In the genomic region with DNA sequence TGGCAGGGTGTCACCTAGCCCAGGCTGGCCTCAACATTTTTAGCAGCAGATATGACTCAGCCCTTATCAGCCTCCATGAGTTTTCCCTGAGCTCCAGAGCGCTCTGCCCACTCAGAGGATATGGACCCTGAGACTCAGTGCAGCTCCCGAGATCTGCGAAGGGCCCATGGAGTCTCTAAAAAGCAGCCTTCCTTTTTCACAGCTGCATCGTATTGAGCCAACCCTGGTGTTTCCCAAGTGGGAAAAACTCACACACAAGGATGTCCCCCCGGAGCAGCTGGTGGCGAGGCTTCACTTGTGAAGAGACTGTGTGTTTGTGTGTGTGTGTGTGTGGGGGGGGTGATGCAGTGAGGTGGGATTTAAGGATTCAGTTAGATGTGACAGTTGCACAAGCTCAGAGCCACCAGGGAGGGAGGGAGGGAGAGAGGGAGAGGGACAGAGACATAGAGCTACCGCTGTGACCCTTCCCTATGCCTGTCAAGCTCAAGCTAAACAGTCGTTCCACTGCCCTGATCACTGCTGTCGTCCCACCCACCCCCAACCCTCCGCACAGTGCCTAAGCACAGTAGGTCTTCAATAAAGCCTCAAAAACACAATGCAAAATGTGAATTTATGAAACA, we compare ENCODE assay signal across 13 mouse cellular contexts. TPM values are rescaled to one million over a fixed set of nuclear protein-coding genes. Genes with fewer than 3 reads are reported as not detected.
DNase-seq lines count a peak whose midpoint lies in the region; ATAC-seq and TF ChIP-seq lines count a peak whose summit lies in the region.
"Had no signal": no experiment of that assay in that cellular context is flagged by ENCODE, and none has a peak within 500 bp of the region (broad histone marks: within the 10 kb centered on the region; RNA-seq: fewer than 3 reads in every experiment).

No protein-coding gene starts in this region.

- H3K27me3 ChIP-seq in kidney, embryonic 14.5 days (ENCODE audit: control insufficient read depth, insufficient read depth, low read length): peaks cover 43% of the 10 kb centered on the region
- peaks cover 5% of the 10 kb centered on the region; the same call in 1 of the 2 replicates for H3K27me3 ChIP-seq in testis, adult 2 months (ENCODE audit: control insufficient read depth, insufficient read depth, low read length)
- H3K27me3 ChIP-seq in hindbrain, embryonic 16.5 days (replicated peaks; ENCODE audit: control insufficient read depth, insufficient read depth, low read length): peaks cover 24% of the 10 kb centered on the region

- H3K9me3 ChIP-seq in kidney, embryonic 14.5 days (ENCODE audit: control insufficient read depth, low read length): peaks cover 3% of the 10 kb centered on the region
- H3K9me3 ChIP-seq in hindbrain, embryonic 16.5 days (ENCODE audit: control insufficient read depth, low read length): no peaks in the 10 kb centered on the region; the same call in 1 of the 2 replicates

- WGBS in kidney, embryonic 14.5 days: 33% methylated on average over 10 of the region's 10 CpGs
- WGBS in hindbrain, embryonic 16.5 days: 31% methylated on average over 10 of the region's 10 CpGs

- peaks cover 13% of the 10 kb centered on the region; the same call in 1 of the 2 replicates for H3K4me1 ChIP-seq in kidney, embryonic 14.5 days (ENCODE audit: control insufficient read depth, insufficient read depth, low read length)
- H3K4me1 ChIP-seq in testis, adult 2 months (ENCODE audit: control insufficient read depth, insufficient read depth, low read length): peaks cover 27% of the 10 kb centered on the region
- H3K4me1 ChIP-seq in hindbrain, embryonic 16.5 days (ENCODE audit: control insufficient read depth, insufficient read depth, low read depth, low read length): peaks cover 22% of the 10 kb centered on the region

- H3K36me3 ChIP-seq in kidney, embryonic 14.5 days (ENCODE audit: control insufficient read depth, insufficient read depth, low read length): no peaks in the 10 kb centered on the region
- no peaks in the 10 kb centered on the region for H3K36me3 ChIP-seq in testis, adult 2 months (ENCODE audit: control insufficient read depth, insufficient read depth, low read length)
- no peaks in the 10 kb centered on the region for H3K36me3 ChIP-seq in hindbrain, embryonic 16.5 days (ENCODE audit: control insufficient read depth, insufficient read depth, low read length)
- H3K36me3 ChIP-seq: embryonic facial prominence, embryonic 13.5 days; limb, embryonic 13.5 days had no signal

- ATAC-seq in kidney, embryonic 14.5 days (ENCODE audit: low FRiP score, low TSS enrichment): peak; percentile 13; the same call in 1 of the 2 replicates
- no peak for ATAC-seq in hindbrain, embryonic 16.5 days

- H3K4me3 ChIP-seq in kidney, embryonic 14.5 days (ENCODE audit: low read length): 0 out of 2 replicates have a peak overlapping the region, but pooled peaks have one; percentile 4
- peak overlapping the region; percentile 47 for H3K4me3 ChIP-seq in testis, adult 2 months (ENCODE audit: control insufficient read depth, low read depth, low read length)
- no peak overlapping the region for H3K4me3 ChIP-seq in hindbrain, embryonic 16.5 days (ENCODE audit: low read length)
- H3K4me3 ChIP-seq: embryonic facial prominence, embryonic 13.5 days had no signal

- TF ChIP-seq CTCF in testis, adult 2 months (IDR thresholded peaks at IDR 0.05; ENCODE audit: control insufficient read depth, insufficient read depth, insufficient replicate concordance, low read depth, low read length): no peak

- H3K4me2 ChIP-seq in kidney, embryonic 14.5 days (replicated peaks; ENCODE audit: low read depth, low read length): peak overlapping the region; percentile 21
- 0 out of 2 replicates have a peak overlapping the region, but pooled peaks have one; percentile 9 for H3K4me2 ChIP-seq in hindbrain, embryonic 16.5 days (ENCODE audit: low read length)
- H3K4me2 ChIP-seq: limb, embryonic 13.5 days had no signal

- TF ChIP-seq POLR2A in testis, adult 2 months (IDR thresholded peaks at IDR 0.05; ENCODE audit: control insufficient read depth, low read depth, low read length): no peak

- no peak overlapping the region for H3K9ac ChIP-seq in kidney, embryonic 14.5 days (ENCODE audit: low read depth, low read length)
- H3K9ac ChIP-seq in hindbrain, embryonic 16.5 days (ENCODE audit: low read depth, low read length): no peak overlapping the region
- H3K9ac ChIP-seq: limb, embryonic 13.5 days had no signal

- DNase-seq in kidney, postnatal 4 days: no peak
- no peak for DNase-seq in testis, postnatal 14 days (ENCODE audit: low spot score)
- no peak for DNase-seq in right cerebral cortex, postnatal 36 days (ENCODE audit: low spot score in 2 of 2)
- no peak for DNase-seq in adrenal gland, postnatal 25 days
- no peak for DNase-seq in left cerebral cortex, adult 18-20 months (ENCODE audit: low spot score in 2 of 2)
- DNase-seq: gastrocnemius, postnatal 25 days had no signal

- H3K27ac ChIP-seq in kidney, embryonic 14.5 days (ENCODE audit: low read depth, low read length): no peak overlapping the region
- H3K27ac ChIP-seq in testis, adult 2 months (ENCODE audit: control insufficient read depth, insufficient read depth, low read depth, low read length): no peak overlapping the region
- peak overlapping the region; percentile 49; the same call in 1 of the 2 replicates for H3K27ac ChIP-seq in hindbrain, embryonic 16.5 days (ENCODE audit: low read depth, low read length)
- H3K27ac ChIP-seq: embryonic facial prominence, embryonic 13.5 days; limb, embryonic 13.5 days had no signal

RNA-seq across cellular contexts. Expression of gene Znrf4, which starts 3.1 kb away (rescaled TPM):
- not detected in 2 replicates for polyA plus RNA-seq in kidney, embryonic 14.5 days (2014; fragmentation: Nextera tagmentation; extraction: Ambion mirVana)
- 1,198 and 1,268 TPM in 2 replicates for polyA plus RNA-seq in testis, adult 2 months (2012; rRNA removed)
- not detected in 2 replicates for polyA plus RNA-seq in hindbrain, embryonic 16.5 days (2015; fragmentation: Nextera tagmentation; extraction: Ambion mirVana)
- total RNA-seq in adrenal gland, postnatal 25 days (2021): not detected in 2 replicates
- not detected for total RNA-seq in left cerebral cortex, adult 18-20 months (2021)
- total RNA-seq: gastrocnemius, postnatal 25 days; megakaryocyte, adult 5-6 weeks had no signal
- polyA plus RNA-seq: embryonic facial prominence, embryonic 13.5 days; limb, embryonic 13.5 days; stomach, embryonic 14.5 days had no signal

RNA-seq across cellular contexts. Expression of gene Ptprs, which starts 32.8 kb away (rescaled TPM):
- polyA plus RNA-seq in kidney, embryonic 14.5 days (2014; fragmentation: Nextera tagmentation; extraction: Ambion mirVana): 115 and 122 TPM in 2 replicates
- 63.4 and 68.8 TPM in 2 replicates for polyA plus RNA-seq in testis, adult 2 months (2012; rRNA removed)
- polyA plus RNA-seq in hindbrain, embryonic 16.5 days (2015; fragmentation: Nextera tagmentation; extraction: Ambion mirVana): 229 and 264 TPM in 2 replicates
- total RNA-seq in adrenal gland, postnatal 25 days (2021): 165 and 222 TPM in 2 replicates
- total RNA-seq in left cerebral cortex, adult 18-20 months (2021): 100 to 1,000 TPM; 588 to 594 TPM

RNA-seq across cellular contexts. Expression of gene Gm20219, which starts 45.1 kb away (rescaled TPM):
- polyA plus RNA-seq in kidney, embryonic 14.5 days (2014; fragmentation: Nextera tagmentation; extraction: Ambion mirVana): 1.6 and 1.8 TPM in 2 replicates
- polyA plus RNA-seq in testis, adult 2 months (2012; rRNA removed): 2.0 and 2.3 TPM in 2 replicates
- polyA plus RNA-seq in hindbrain, embryonic 16.5 days (2015; fragmentation: Nextera tagmentation; extraction: Ambion mirVana): 0.95 and 1.1 TPM in 2 replicates
- total RNA-seq in adrenal gland, postnatal 25 days (2021): 0.76 and 1.1 TPM in 2 replicates
- total RNA-seq in left cerebral cortex, adult 18-20 months (2021): 1 to 10 TPM; 2.7 to 3.2 TPM

Comparison
In these comparisons a context has a peak if more than half of its experiments do, and no peak if none do; other contexts are left out.
1. RNA of gene Znrf4, which starts 3.1 kb away (polyA plus RNA-seq): 1,198 to 1,268 TPM in testis, adult 2 months; not detected in kidney, embryonic 14.5 days and not detected in hindbrain, embryonic 16.5 days; every median in the first group is over 1,000 times any median in the second.